Mouse (Mus musculus) cortical plate, adult 2 months (tissue): ENCODE results near the gene Prr13. TPM values are rescaled to one million over a fixed set of nuclear protein-coding genes. Genes with fewer than 3 reads are reported as not detected.

Source experiments
- H3K27ac ChIP-seq: fragments of 200-500 bp; 2 replicates; pipeline ENCODE4 v1.5.1; 2012; ENCODE audit warnings: low read length, control low read depth, inconsistent platforms; ENCODE audit not compliant: insufficient read depth
- H3K4me1 ChIP-seq: fragments of 200-500 bp; 2 replicates; pipeline ENCODE4 v1.6.1; 2011; ENCODE audit warnings: low read length; ENCODE audit not compliant: control insufficient read depth, insufficient read depth
- H3K4me3 ChIP-seq: fragments of 200-500 bp; 2 replicates; pipeline ENCODE4 v1.5.1; 2011; ENCODE audit warnings: mild to moderate bottlenecking, low read length, control low read depth; ENCODE audit not compliant: insufficient read depth
- CTCF ChIP-seq: fragments of 200-500 bp; IDR thresholded peaks from 2 replicates; pipeline ENCODE4 v1.5.1; 2011; ENCODE audit warnings: mild to moderate bottlenecking, control low read depth, low read length; ENCODE audit not compliant: insufficient read depth; ENCODE audit errors: extremely low read depth
- POLR2A ChIP-seq: fragments of 200-500 bp; IDR thresholded peaks from 2 replicates; pipeline ENCODE4 v1.6.1; 2011; ENCODE audit warnings: mild to moderate bottlenecking, low read length, control low read depth; ENCODE audit not compliant: insufficient read depth; ENCODE audit errors: extremely low read depth
- polyA plus RNA-seq: library from polyadenylated mRNA; depleted of rRNA; stranded (reverse); fragments of >200 nt; gene quantifications from 2 replicates; pipeline ENCODE4 v1.2.3, GENCODE M21; 2012

Prr13 gene
- polyA plus RNA-seq, 1 experiment, result 90.3 TPM

GRCm38 (mm10) chr15:102471295-102471645 is 12.4 kb downstream of the Prr13 start:
- Histone ChIP-seq H3K27ac (no peak overlapping the region), H3K4me1 (peaks cover 3% of the 10 kb centered on the region; the same call in 1 of the 2 replicates)
- TF ChIP-seq POLR2A (no peak), CTCF (no peak)

GRCm38 (mm10) chr15:102471727-102472126 is 12.9 kb downstream of the Prr13 start:
- Histone ChIP-seq H3K4me3 (peak overlapping the region; percentile 82; the same call in 1 of the 2 replicates), H3K4me1 (peaks cover 3% of the 10 kb centered on the region; the same call in 1 of the 2 replicates), H3K27ac (no peak overlapping the region)
- TF ChIP-seq CTCF (no peak), POLR2A (no peak)

More at GRCm38 (mm10) chr15:102471295-102471645, 12.4 kb downstream of the Prr13 start:
- H3K4me3 ChIP-seq, result peak overlapping the region; percentile 82

DNA sequence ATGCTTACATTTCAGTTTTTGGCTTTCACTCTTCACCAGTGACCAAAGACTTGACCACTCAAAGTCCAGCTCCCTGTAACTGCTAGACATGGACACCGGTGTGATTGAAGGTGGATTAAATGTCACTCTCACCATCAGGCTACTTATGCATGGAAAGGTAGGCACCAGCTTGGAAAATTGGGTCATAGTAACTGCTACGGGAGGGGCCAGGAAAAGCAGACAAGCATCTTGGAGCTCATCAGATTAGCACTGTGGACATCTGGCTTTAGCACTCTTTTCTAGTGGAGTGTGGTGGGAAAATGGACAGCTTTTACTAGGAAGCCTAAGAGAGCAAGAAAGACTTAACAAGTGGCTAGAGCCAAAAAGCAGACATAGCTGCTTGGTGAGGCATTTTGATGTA is 14.4 kb downstream of the Prr13 start:
- no peak overlapping the region for H3K27ac ChIP-seq
- peaks cover 3% of the 10 kb centered on the region; the same call in 1 of the 2 replicates for H3K4me1 ChIP-seq
- no peak for TF ChIP-seq POLR2A
- TF ChIP-seq CTCF, result no peak
- H3K4me3 ChIP-seq, result no peak overlapping the region

GRCm38 (mm10) chr15:102474520-102474919 is 15.7 kb downstream of the Prr13 start:
- Histone ChIP-seq H3K4me1 (peaks cover 3% of the 10 kb centered on the region; the same call in 1 of the 2 replicates), H3K27ac (no peak overlapping the region), H3K4me3 (no peak overlapping the region)
- no peak for TF ChIP-seq CTCF
- TF ChIP-seq POLR2A, result no peak

GRCm38 (mm10) chr15:102483136-102483535 is 24.3 kb downstream of the Prr13 start:
- Histone ChIP-seq H3K4me3 (no peak overlapping the region), H3K4me1 (no peaks in the 10 kb centered on the region), H3K27ac (no peak overlapping the region)
- no peak for TF ChIP-seq CTCF
- no peak for TF ChIP-seq POLR2A

DNA sequence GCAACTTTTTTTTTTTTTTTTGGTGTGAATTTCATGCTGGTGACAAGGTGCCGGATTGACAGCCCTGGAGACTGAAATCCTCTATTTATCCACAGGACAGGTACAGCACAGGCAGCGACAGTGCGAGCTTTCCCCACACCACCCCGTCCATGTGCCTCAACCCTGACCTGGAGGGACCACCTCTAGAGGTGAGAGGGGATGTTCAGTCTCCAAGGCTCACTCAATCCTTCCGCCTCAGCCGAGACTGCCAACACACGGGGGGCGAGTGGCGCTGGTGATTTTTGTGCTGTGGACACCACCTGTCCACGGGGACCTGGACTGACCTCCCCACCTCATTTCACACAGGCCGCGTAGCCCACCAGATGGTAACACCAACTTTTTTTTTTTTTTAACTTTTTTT is 27.0 kb downstream of the Prr13 start:
- H3K4me3 ChIP-seq, result no peak overlapping the region
- H3K4me1 ChIP-seq, result no peaks in the 10 kb centered on the region
- TF ChIP-seq CTCF (no peak), POLR2A (no peak)
- no peak overlapping the region for H3K27ac ChIP-seq

- Histone ChIP-seq H3K4me3 (no peak overlapping the region), H3K4me1 (no peaks in the 10 kb centered on the region; the same call in 1 of the 2 replicates), H3K27ac (no peak overlapping the region)
- TF ChIP-seq POLR2A (no peak), CTCF (no peak)
These were observed 28.8 kb downstream of the Prr13 start for GRCm38 (mm10) chr15:102487664-102488063.

DNA sequence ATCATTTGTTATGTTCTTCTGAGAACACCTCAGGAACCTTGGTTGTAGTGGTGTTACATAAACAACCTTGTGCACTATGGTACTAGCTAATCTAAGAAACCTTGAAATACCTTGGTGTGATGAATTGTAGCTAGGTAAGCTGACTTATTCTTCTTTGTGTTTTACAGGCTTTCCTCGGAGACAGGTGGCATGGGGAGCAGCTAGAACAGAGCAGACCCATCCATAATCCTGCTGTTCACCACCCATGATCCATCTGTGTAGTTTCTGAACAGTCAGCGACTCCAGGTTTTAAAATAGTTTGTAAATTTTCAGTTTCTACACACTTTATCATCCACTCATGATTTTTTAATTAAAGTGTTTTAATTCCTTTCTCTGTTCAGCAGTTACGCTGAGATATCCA is 39.5 kb downstream of the Prr13 start:
- Histone ChIP-seq H3K27ac (no peak overlapping the region), H3K4me3 (no peak overlapping the region), H3K4me1 (peaks cover 1% of the 10 kb centered on the region; the same call in 1 of the 2 replicates)
- TF ChIP-seq CTCF (no peak), POLR2A (no peak)

GRCm38 (mm10) chr15:102499370-102499769 is 40.5 kb downstream of the Prr13 start:
- Histone ChIP-seq H3K4me3 (no peak overlapping the region), H3K4me1 (peaks cover 1% of the 10 kb centered on the region; the same call in 1 of the 2 replicates), H3K27ac (no peak overlapping the region)
- TF ChIP-seq POLR2A, result 0 out of 2 replicates have a peak, but pooled peaks have one; percentile 23
- TF ChIP-seq CTCF, result no peak

DNA sequence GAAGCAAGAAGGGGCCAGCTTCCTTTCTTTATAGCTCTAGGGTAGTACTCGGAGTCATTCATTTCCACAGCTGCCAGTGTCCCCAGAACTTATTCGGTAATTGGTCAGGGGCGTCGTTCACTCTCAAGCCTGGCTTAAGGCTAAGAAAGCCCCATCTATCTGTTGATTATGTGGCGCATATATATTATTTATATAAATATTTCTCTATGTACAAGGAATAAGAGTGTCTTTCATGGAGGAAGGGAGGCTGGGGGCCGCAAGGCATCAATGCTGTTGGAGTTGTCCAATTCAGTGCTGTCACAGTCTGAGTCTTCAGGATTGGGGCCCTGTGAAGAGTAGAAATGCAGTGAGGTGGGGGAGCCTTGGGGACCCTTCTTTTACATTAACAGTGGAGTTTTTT is 41.0 kb downstream of the Prr13 start:
- H3K4me3 ChIP-seq, result no peak overlapping the region
- TF ChIP-seq POLR2A, result no peak
- TF ChIP-seq CTCF, result no peak
- H3K4me1 ChIP-seq, result peaks cover 1% of the 10 kb centered on the region; the same call in 1 of the 2 replicates
- H3K27ac ChIP-seq, result no peak overlapping the region

- H3K4me3 ChIP-seq, result no peak overlapping the region
- peaks cover 1% of the 10 kb centered on the region; the same call in 1 of the 2 replicates for H3K4me1 ChIP-seq
- no peak overlapping the region for H3K27ac ChIP-seq
- TF ChIP-seq POLR2A (no peak), CTCF (no peak)
These were observed 41.7 kb downstream of the Prr13 start for GRCm38 (mm10) chr15:102500479-102500878.
